Mouse (Mus musculus): Measurements from ENCODE around the gene Fam49a. TPM values are rescaled to one million over a fixed set of nuclear protein-coding genes. Genes with fewer than 3 reads are reported as not detected.

The Fam49a gene
- polyA plus RNA-seq, 1 experiment from 2014 or later: 186 TPM

GRCm38 (mm10) chr12:12421580-12421878, 159.6 kb downstream of the Fam49a start:
- H3K4me3 ChIP-seq (replicated peaks; ENCODE audit: low read length): no peak overlapping the region
- H3K27me3 ChIP-seq (replicated peaks; ENCODE audit: control insufficient read depth, insufficient read depth, low read length): no peaks in the 10 kb centered on the region
- H3K36me3 ChIP-seq (ENCODE audit: control insufficient read depth, insufficient read depth): no peaks in the 10 kb centered on the region
- ATAC-seq: no peak
- peaks cover 12% of the 10 kb centered on the region; the same call in 1 of the 2 replicates for H3K4me1 ChIP-seq (replicated peaks; ENCODE audit: control insufficient read depth, insufficient read depth, low read length)
- H3K4me2 ChIP-seq (ENCODE audit: low read length): peak overlapping the region; percentile 63; the same call in 1 of the 2 replicates
- no peak overlapping the region for H3K9ac ChIP-seq (replicated peaks; ENCODE audit: low read depth, low read length)
- H3K27ac ChIP-seq (ENCODE audit: low read length): no peak overlapping the region
- WGBS: 94% methylated on average over 8 of the region's 8 CpGs
- no peaks in the 10 kb centered on the region for H3K9me3 ChIP-seq (ENCODE audit: control insufficient read depth, low read length)

GRCm38 (mm10) chr12:12425188-12425587, 163.2 kb downstream of the Fam49a start:
- Histone ChIP-seq H3K9me3 (ENCODE audit: control insufficient read depth, low read length) (no peaks in the 10 kb centered on the region), H3K4me1 (replicated peaks; ENCODE audit: control insufficient read depth, insufficient read depth, low read length) (peaks cover 12% of the 10 kb centered on the region; the same call in 1 of the 2 replicates), H3K27ac (ENCODE audit: low read length) (no peak overlapping the region), H3K9ac (replicated peaks; ENCODE audit: low read depth, low read length) (no peak overlapping the region), H3K4me3 (replicated peaks; ENCODE audit: low read length) (no peak overlapping the region), H3K27me3 (replicated peaks; ENCODE audit: control insufficient read depth, insufficient read depth, low read length) (no peaks in the 10 kb centered on the region), H3K36me3 (ENCODE audit: control insufficient read depth, insufficient read depth) (no peaks in the 10 kb centered on the region), H3K4me2 (ENCODE audit: low read length) (no peak overlapping the region)
- ATAC-seq: no peak
- WGBS: 28% methylated on average over 5 of the region's 5 CpGs

GRCm38 (mm10) chr12:12427285-12427684, 165.3 kb downstream of the Fam49a start:
- H3K4me1 ChIP-seq (replicated peaks; ENCODE audit: control insufficient read depth, insufficient read depth, low read length): 0 out of 2 replicates have a peak, but pooled peaks cover 2% of the 10 kb centered on the region
- H3K4me3 ChIP-seq (replicated peaks; ENCODE audit: low read length): no peak overlapping the region
- no peak for ATAC-seq
- no peaks in the 10 kb centered on the region for H3K9me3 ChIP-seq (ENCODE audit: control insufficient read depth, low read length)
- no peak overlapping the region for H3K9ac ChIP-seq (replicated peaks; ENCODE audit: low read depth, low read length)
- no peak overlapping the region for H3K4me2 ChIP-seq (ENCODE audit: low read length)
- WGBS: 94% methylated on average over 1 of the region's 1 CpGs
- H3K27ac ChIP-seq (ENCODE audit: low read length): no peak overlapping the region
- no peaks in the 10 kb centered on the region for H3K36me3 ChIP-seq (ENCODE audit: control insufficient read depth, insufficient read depth)
- no peaks in the 10 kb centered on the region for H3K27me3 ChIP-seq (replicated peaks; ENCODE audit: control insufficient read depth, insufficient read depth, low read length)

GRCm38 (mm10) chr12:12428886-12429285, 166.9 kb downstream of the Fam49a start:
- whole genome bisulfite sequencing: 89% methylated on average over 7 of the region's 7 CpGs
- H3K9ac ChIP-seq (replicated peaks; ENCODE audit: low read depth, low read length): no peak overlapping the region

More at GRCm38 (mm10) chr12:12428886-12429285, 166.9 kb downstream of the Fam49a start:
- Histone ChIP-seq H3K27ac (ENCODE audit: low read length) (no peak overlapping the region), H3K27me3 (replicated peaks; ENCODE audit: control insufficient read depth, insufficient read depth, low read length) (no peaks in the 10 kb centered on the region), H3K4me1 (replicated peaks; ENCODE audit: control insufficient read depth, insufficient read depth, low read length) (0 out of 2 replicates have a peak, but pooled peaks cover 2% of the 10 kb centered on the region), H3K4me3 (replicated peaks; ENCODE audit: low read length) (no peak overlapping the region), H3K9me3 (ENCODE audit: control insufficient read depth, low read length) (no peaks in the 10 kb centered on the region), H3K4me2 (ENCODE audit: low read length) (no peak overlapping the region), H3K36me3 (ENCODE audit: control insufficient read depth, insufficient read depth) (no peaks in the 10 kb centered on the region)
- ATAC-seq: no peak
